Mouse (Mus musculus) heart, adult 2 months (tissue): ENCODE data around the gene Olfr1443.

Source experiments
- CTCF ChIP-seq: fragments of 200-600 bp; IDR thresholded peaks from 2 replicates; pipeline ENCODE4 v1.8.1; 2022; ENCODE audit warnings: antibody characterized with exemption, mild to moderate bottlenecking, moderate library complexity
- POLR2A ChIP-seq: fragments of 200-500 bp; IDR thresholded peaks from 2 replicates; pipeline ENCODE4 v1.6.1; 2011; ENCODE audit warnings: mild to moderate bottlenecking, low read depth, low read length, control low read depth; ENCODE audit not compliant: insufficient read depth

GRCm38 (mm10) chr19:12634963-12635362, 42.9 kb upstream of the Olfr1443 start:
- TF ChIP-seq POLR2A: no peak
- TF ChIP-seq CTCF: no peak
